33 mouse cellular contexts compared by ENCODE assay signal in the genomic region with DNA sequence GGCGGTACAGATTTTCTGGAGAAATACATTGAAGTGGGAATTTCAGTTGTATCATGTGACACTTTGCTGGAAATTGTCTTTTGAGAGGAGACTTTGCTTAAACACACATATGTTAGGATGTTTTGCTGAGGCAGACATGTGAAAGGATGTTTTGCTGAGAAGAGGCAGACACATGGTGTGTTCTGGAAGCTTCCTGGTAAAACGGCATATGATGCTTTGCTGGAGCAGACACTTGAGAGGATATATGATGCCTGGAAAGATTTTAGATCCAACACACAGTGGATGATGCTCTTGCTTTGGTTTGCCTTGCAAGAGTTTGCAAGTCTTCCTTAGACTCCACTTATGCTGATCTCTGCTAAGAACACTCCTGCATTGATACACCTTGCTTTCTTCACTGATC.
"Had no signal": no experiment of that assay in that cellular context is flagged by ENCODE, and none has a peak within 500 bp of the region (broad histone marks: within the 10 kb centered on the region; RNA-seq: fewer than 3 reads in every experiment).

No protein-coding gene starts in this region.

- H3K27ac ChIP-seq: limb, embryonic 10.5 days; limb, embryonic 12.5 days; limb, embryonic 13.5 days; limb, embryonic 15.5 days; liver, embryonic 12.5 days; liver, embryonic 13.5 days; liver, embryonic 14.5 days; liver, embryonic 15.5 days; lung, embryonic 15.5 days; macrophage; midbrain, embryonic 10.5 days; midbrain, embryonic 12.5 days; midbrain, embryonic 13.5 days; midbrain, embryonic 15.5 days; neural tube, embryonic 12.5 days; neural tube, embryonic 13.5 days had no signal

- H3K4me3 ChIP-seq: limb, embryonic 10.5 days; limb, embryonic 12.5 days; limb, embryonic 13.5 days; limb, embryonic 15.5 days; liver, embryonic 12.5 days; liver, embryonic 13.5 days; liver, embryonic 15.5 days; lung, embryonic 15.5 days; megakaryocyte, embryonic 14.5 days; midbrain, embryonic 10.5 days; midbrain, embryonic 12.5 days; midbrain, embryonic 13.5 days; midbrain, embryonic 15.5 days; myocyte; neural tube, embryonic 12.5 days; neural tube, embryonic 13.5 days had no signal

- ATAC-seq: liver, embryonic 12.5 days; liver, postnatal 0 days; lung, postnatal 0 days; midbrain, embryonic 13.5 days; midbrain, embryonic 15.5 days; midbrain, embryonic 16.5 days had no signal

- DNase-seq: left cerebral cortex, postnatal 4 days; liver; liver, embryonic 13.5 days; liver, postnatal 0 days; lung, adult 18-20 months; lung, adult 2 months; lung, embryonic 14.5 days; lung, postnatal 10 days; lung, postnatal 14 days; lung, postnatal 36 days; lung, postnatal 4 days; midbrain, embryonic 14.5 days had no signal

- H3K9me3 ChIP-seq: limb, embryonic 10.5 days; limb, embryonic 12.5 days; limb, embryonic 13.5 days; limb, embryonic 15.5 days; liver, embryonic 12.5 days; liver, embryonic 13.5 days; liver, embryonic 15.5 days; lung, embryonic 15.5 days; megakaryocyte, embryonic 14.5 days; midbrain, embryonic 10.5 days; midbrain, embryonic 12.5 days; midbrain, embryonic 13.5 days; midbrain, embryonic 15.5 days; neural tube, embryonic 12.5 days; neural tube, embryonic 13.5 days had no signal

- H3K36me3 ChIP-seq: limb, embryonic 10.5 days; limb, embryonic 12.5 days; limb, embryonic 13.5 days; limb, embryonic 15.5 days; liver, embryonic 12.5 days; liver, embryonic 13.5 days; liver, embryonic 15.5 days; lung, embryonic 15.5 days; midbrain, embryonic 10.5 days; midbrain, embryonic 12.5 days; midbrain, embryonic 13.5 days; midbrain, embryonic 15.5 days; neural tube, embryonic 12.5 days; neural tube, embryonic 13.5 days had no signal

- H3K4me2 ChIP-seq: limb, embryonic 12.5 days; limb, embryonic 13.5 days; limb, embryonic 15.5 days; liver, embryonic 11.5 days; liver, embryonic 12.5 days; liver, embryonic 13.5 days; liver, embryonic 15.5 days; lung, embryonic 14.5 days; lung, embryonic 15.5 days; midbrain, embryonic 11.5 days; midbrain, embryonic 12.5 days; midbrain, embryonic 13.5 days; midbrain, embryonic 15.5 days; neural tube, embryonic 12.5 days; neural tube, embryonic 13.5 days had no signal

- H3K27me3 ChIP-seq: limb, embryonic 12.5 days; limb, embryonic 13.5 days; limb, embryonic 15.5 days; liver, embryonic 12.5 days; liver, embryonic 13.5 days; liver, embryonic 15.5 days; lung, embryonic 15.5 days; megakaryocyte, embryonic 14.5 days; midbrain, embryonic 12.5 days; midbrain, embryonic 13.5 days; midbrain, embryonic 15.5 days; neural tube, embryonic 12.5 days; neural tube, embryonic 13.5 days had no signal

- H3K9ac ChIP-seq: limb, embryonic 12.5 days; limb, embryonic 13.5 days; limb, embryonic 15.5 days; liver, embryonic 12.5 days; liver, embryonic 13.5 days; liver, embryonic 14.5 days; liver, embryonic 15.5 days; liver, postnatal 0 days; lung, embryonic 14.5 days; lung, embryonic 15.5 days; midbrain, embryonic 12.5 days; midbrain, embryonic 13.5 days; midbrain, embryonic 15.5 days; neural tube, embryonic 12.5 days; neural tube, embryonic 13.5 days had no signal

- H3K4me1 ChIP-seq: limb, embryonic 10.5 days; limb, embryonic 12.5 days; limb, embryonic 13.5 days; limb, embryonic 15.5 days; liver, embryonic 12.5 days; liver, embryonic 13.5 days; liver, embryonic 15.5 days; lung, embryonic 15.5 days; megakaryocyte, embryonic 14.5 days; midbrain, embryonic 10.5 days; midbrain, embryonic 12.5 days; midbrain, embryonic 13.5 days; midbrain, embryonic 15.5 days; neural tube, embryonic 12.5 days; neural tube, embryonic 13.5 days had no signal
